Mouse (Mus musculus): ENCODE measurements around the gene Col4a4. TPM values are rescaled to one million over a fixed set of nuclear protein-coding genes. Genes with fewer than 3 reads are reported as not detected.

Gene Col4a4
- polyA plus RNA-seq, 2 experiments from 2014 or later: 0.08 to 0.23 TPM

- ATAC-seq: no peak
These were observed 112.1 kb downstream of the Col4a4 start for GRCm38 (mm10) chr1:82474461-82474961.

DNA sequence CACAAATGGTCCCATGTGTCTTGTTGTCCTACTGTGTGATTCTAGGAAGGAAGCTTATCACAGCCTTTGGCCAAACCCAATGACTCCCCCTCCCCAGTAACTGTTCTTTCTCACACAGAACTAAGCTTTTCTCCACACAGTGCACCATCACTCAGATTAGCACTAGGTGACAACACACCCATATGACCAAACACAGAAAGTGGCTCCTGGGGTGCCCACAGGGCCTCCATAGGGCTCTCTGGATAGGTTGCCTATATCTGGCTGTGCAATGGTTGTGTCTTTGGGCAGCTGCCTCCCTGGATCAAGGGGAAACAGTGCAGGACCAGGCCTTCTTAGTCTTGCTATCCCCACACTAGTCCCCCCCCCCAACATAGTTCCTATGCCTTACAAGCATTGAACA, 113.2 kb downstream of the Col4a4 start:
- no peak for ATAC-seq

- no peak for ATAC-seq
These were observed 116.0 kb downstream of the Col4a4 start for GRCm38 (mm10) chr1:82470516-82471225.

DNA sequence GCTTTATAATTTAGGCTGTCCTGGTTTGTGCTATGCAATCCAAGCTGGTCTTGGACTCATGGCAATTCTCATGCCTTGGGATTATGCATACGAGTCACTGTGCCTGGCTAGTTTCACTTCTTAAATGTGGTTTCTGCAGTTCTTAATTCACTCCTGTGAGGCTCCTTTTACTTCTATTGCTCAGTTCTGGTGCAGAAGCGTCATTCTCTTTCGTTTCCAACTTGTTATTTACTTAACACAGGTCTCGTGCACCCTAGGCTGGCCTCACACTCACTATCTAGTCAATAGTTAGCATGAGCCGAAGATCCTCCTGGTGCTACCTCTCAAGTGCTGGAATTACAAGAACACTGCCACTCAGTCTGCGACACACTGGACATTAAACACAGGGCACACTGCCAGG, 117.8 kb downstream of the Col4a4 start:
- ATAC-seq: no peak

GRCm38 (mm10) chr1:82465321-82465853, 121.3 kb downstream of the Col4a4 start:
- ATAC-seq: no peak

DNA sequence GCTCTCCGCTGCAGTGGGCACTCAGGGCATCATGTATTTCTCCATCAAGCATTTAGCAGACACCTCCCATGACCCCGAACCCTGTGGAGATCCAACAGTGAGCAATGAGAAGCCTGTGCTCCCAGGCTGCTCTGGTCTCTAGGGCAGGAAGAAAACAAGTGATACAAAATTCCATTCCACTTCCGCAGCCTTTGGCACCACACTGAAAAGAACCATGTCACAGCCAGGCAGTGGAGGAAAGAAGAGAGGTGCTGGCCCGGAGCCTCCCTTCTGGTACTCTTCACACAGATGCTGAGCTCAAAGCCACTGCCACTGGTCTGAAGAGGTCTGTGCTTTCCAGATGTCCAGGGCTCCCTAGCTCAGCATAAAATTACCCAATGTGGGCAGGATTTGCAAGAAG, 125.6 kb downstream of the Col4a4 start:
- no peak for ATAC-seq

DNA sequence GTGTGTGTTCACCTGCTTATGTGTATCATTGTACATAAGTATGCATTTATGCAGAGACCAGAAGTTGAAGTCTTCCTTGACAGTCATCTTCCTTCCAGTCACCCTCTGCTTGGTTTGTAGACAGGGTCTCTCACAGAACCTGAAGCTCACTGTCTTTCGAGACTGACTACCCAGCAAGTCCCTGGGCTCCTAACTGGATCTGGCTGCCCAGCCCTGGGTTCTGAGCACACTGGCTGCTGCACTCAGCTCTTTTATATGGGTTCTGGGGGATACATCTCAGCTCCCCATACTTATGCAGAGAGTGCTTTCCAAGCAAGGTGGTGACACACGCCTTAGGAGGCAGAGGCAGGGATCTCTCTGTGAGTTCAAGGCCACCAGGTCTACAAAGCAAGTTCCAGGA, 126.7 kb downstream of the Col4a4 start:
- no peak for ATAC-seq

DNA sequence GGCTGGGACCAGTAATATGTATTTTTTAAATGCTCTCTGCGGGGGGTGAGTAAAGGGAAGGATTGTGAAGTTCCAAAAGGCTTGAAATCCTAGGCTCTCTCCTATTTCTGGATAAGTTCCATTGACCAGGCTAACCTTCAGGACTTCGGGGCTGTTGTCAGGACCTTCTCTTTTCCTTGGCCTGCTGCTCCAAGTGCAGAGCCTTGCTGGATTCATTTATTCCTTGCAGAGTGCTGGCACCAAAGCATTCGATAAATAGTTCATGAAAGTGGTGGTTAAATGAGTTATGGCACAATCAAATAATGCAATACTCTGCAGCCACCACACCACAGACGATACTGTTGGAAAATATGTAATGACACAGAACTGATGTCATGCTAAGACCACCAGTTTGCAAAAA, 127.3 kb downstream of the Col4a4 start:
- no peak for ATAC-seq

DNA sequence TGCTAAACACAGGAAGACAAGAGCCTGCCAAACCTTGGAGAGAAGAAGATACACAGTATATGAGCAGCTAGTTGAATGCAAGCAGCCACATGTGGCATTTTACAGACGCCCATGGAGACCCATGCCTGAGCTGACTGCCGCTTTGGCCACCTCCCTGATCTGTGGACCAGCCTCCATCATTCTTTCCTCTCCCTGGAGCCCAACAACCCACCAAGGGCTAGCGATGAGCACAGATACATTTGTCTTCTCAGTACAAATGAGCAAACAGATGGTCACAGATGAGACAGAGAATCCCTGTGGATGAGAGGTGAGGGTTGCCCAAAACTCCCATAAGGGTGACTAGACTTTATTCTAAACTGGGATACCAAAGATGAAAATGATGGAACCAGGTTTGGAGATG, 132.6 kb downstream of the Col4a4 start:
- ATAC-seq: no peak

DNA sequence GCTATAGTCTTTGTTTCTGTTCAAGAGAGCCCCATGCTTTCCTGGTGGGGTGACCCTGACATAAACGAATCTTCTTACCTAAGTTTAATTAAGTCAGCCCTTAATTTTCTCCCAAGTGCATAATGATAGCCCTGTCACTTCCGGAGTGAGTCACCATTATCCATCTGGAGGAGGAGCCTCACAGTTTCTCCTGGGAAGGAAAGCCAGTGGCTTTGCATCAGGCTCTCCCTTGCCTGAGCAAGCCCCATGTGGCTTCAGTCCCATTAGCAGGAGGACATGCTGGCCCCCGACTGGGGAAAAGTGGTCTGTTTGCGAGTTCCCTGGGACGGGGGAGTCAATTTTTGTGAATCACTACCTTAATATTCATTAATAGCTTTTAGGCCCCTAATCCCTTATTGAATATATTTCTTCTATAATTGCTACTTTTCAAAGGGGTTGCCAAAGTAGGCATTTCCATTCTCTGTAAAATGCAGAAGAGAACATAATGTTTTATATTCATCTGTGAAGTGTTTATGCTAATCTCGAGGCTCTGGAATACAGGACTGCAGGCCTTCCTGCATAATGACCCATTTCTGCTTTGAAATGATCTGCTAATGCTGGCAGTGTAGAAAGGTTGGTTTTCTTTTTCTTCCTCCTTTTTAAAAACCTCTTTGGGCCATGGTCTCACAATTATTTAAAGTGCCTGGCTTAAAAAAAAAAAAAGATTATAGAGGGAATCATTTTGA, 134.6 kb downstream of the Col4a4 start:
- no peak for ATAC-seq

GRCm38 (mm10) chr1:82449851-82450250, 136.8 kb downstream of the Col4a4 start:
- no peak for ATAC-seq

- ATAC-seq: no peak
These were observed 140.6 kb downstream of the Col4a4 start for GRCm38 (mm10) chr1:82446049-82446448.

- peak; percentile 29 for ATAC-seq
These were observed 143.1 kb downstream of the Col4a4 start for GRCm38 (mm10) chr1:82443517-82443916.

GRCm38 (mm10) chr1:82440123-82440522, 146.5 kb downstream of the Col4a4 start:
- ATAC-seq: no peak

DNA sequence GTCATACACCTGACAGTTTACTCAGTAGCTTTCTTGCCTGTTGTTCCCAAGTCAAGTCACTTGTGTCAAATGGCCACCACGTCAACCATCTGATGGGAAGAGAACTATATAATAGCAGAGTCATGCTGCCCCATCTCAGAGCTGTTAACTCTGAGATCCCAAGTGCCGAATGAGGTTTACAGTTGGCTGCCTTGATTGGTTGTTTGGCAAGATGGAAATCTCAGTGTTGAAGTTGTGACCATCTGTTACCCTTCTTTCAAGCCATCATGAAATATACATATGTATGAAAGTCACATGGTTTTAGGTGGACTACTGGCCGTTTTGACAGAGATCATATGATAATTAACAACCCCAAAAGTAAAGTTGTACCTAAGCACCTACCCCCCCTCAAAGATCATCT, 149.4 kb downstream of the Col4a4 start:
- no peak for ATAC-seq

DNA sequence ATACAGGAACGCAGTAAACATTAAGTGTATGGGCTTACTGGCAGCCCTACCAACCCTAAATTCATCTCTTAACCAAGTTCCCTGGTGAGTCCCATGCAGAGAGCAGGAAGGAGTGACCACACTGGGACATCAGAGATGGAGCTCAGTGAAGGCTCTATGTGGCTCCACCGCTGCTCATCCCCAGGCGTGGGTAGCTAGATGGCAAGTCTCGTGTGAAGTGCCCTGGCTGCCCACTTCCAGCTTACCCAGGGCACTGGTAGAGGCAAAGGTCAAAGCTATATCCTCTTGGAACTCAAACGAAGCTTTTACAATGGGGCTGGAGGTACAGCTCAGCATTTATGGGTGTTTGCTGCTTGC, 153.0 kb downstream of the Col4a4 start:
- no peak for ATAC-seq

- ATAC-seq: no peak
These were observed 153.6 kb downstream of the Col4a4 start for GRCm38 (mm10) chr1:82432919-82433648.

- no peak for ATAC-seq
These were observed 157.6 kb downstream of the Col4a4 start for GRCm38 (mm10) chr1:82429061-82429460.

GRCm38 (mm10) chr1:82427729-82428128, 158.9 kb downstream of the Col4a4 start:
- no peak for ATAC-seq

GRCm38 (mm10) chr1:82415641-82416040, 171.0 kb downstream of the Col4a4 start:
- no peak for ATAC-seq

DNA sequence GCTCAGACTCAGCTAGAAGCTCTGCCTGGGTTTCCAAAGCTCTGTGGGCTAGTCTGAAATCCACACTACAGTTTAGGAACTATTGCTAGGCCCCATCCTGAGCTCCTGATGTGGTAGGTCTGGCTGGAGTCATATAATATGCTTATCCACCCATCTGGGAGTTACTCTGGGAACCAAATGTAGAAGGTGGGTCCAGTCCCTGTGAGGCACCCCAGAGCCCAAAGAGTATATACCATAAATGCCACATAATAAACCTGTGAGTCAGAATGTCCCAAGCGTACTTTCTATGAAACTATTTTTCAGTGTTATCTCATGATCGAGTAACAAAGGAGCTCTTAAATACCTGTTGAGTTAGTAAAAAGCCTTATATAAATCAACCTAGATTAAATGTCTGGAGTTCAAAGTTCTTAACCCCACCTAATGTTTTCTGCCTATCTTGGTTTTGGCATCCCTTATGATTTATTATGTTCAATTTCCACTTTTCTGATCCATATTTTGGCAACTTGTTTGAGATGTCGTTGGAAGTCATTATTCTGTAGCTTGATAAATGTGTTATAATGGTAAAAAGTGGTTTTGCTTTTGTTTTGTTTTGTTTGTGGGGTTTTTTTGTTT, 172.1 kb downstream of the Col4a4 start:
- ATAC-seq: no peak

DNA sequence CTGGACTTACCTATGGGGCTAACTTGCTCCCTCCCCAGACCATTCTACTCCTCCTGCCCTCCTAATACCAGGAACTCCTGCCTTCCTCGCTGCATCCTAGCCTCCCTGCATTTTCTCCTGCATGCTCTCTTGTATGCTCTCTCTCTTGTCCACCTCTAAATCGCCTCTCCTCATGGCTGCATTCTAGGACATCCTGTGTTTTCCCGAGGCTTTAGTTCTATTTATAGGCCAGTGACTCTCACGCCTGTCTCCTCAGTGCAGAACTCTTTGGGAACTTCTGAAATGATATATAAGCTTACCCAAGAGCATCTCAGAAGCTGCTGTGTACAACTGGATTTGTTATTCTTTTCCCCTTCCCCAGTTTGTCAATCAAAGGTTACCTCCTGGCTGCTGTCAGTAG, 174.6 kb downstream of the Col4a4 start:
- no peak for ATAC-seq

DNA sequence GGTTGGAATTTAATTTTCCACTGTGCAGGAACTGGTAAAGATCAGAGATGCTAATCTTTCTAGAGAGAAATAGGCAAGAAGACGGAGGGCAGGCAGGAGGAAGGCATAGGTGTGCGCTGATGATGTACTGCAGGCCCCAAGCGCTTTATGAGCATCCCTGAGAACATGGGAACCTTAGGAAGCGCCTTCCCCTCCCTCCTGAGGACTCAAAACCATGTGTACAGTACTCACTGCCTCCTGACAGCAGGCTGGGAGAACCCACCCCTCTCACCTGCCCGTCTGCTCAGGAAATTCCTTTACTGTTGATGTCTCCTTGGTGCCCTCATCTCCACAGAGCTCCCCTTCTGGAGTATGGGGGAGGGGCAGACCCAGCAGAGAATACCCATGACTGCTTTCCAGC, 175.1 kb downstream of the Col4a4 start:
- ATAC-seq: no peak

Measured in CD4-positive, CD25-positive, alpha-beta regulatory T cell, adult 4 months (primary cell).